Mouse (Mus musculus): ENCODE data around the gene Tns1. TPM values are rescaled to one million over a fixed set of nuclear protein-coding genes. Genes with fewer than 3 reads are reported as not detected.

Gene Tns1
- total RNA-seq, 2 experiments from 2014 or later: 193 to 196 TPM

GRCm38 (mm10) chr1:73931851-73932250 is 192.4 kb downstream of the Tns1 start:
- no peak for DNase-seq

GRCm38 (mm10) chr1:73930411-73931134 is 193.7 kb downstream of the Tns1 start:
- DNase-seq: no peak

GRCm38 (mm10) chr1:73929952-73930329 is 194.3 kb downstream of the Tns1 start:
- no peak for DNase-seq

- no peak for DNase-seq
Observed at GRCm38 (mm10) chr1:73929211-73929951, 194.9 kb downstream of the Tns1 start.

GRCm38 (mm10) chr1:73928385-73928784 is 195.9 kb downstream of the Tns1 start:
- DNase-seq: no peak

GRCm38 (mm10) chr1:73927819-73928218 is 196.4 kb downstream of the Tns1 start:
- no peak for DNase-seq

GRCm38 (mm10) chr1:73926279-73926678 is 198.0 kb downstream of the Tns1 start:
- DNase-seq: no peak

- DNase-seq: no peak
Observed at GRCm38 (mm10) chr1:73924871-73925610, 199.2 kb downstream of the Tns1 start.

- no peak for DNase-seq
Observed at GRCm38 (mm10) chr1:73924210-73924609, 200.0 kb downstream of the Tns1 start.

- DNase-seq: no peak
Observed at GRCm38 (mm10) chr1:73923185-73923584, 201.1 kb downstream of the Tns1 start.

GRCm38 (mm10) chr1:73920701-73921100 is 203.5 kb downstream of the Tns1 start:
- peak; percentile 3 for DNase-seq

GRCm38 (mm10) chr1:73919909-73920308 is 204.3 kb downstream of the Tns1 start:
- no peak for DNase-seq

- peak; percentile 2 for DNase-seq
Observed at GRCm38 (mm10) chr1:73918001-73918400, 206.2 kb downstream of the Tns1 start.

- peak; percentile 2 for DNase-seq
Observed at GRCm38 (mm10) chr1:73916298-73916697, 208.0 kb downstream of the Tns1 start.

GRCm38 (mm10) chr1:73915218-73916070 is 208.8 kb downstream of the Tns1 start:
- peak; percentile 8 for DNase-seq

- no peak for DNase-seq
Observed at GRCm38 (mm10) chr1:73914076-73914475, 210.2 kb downstream of the Tns1 start.

GRCm38 (mm10) chr1:73913071-73914005 is 210.9 kb downstream of the Tns1 start:
- DNase-seq: peak; percentile 15

- DNase-seq: peak; percentile 7
Observed at GRCm38 (mm10) chr1:73912466-73912865, 211.8 kb downstream of the Tns1 start.

- peak; percentile 4 for DNase-seq
Observed at GRCm38 (mm10) chr1:73911981-73912380, 212.3 kb downstream of the Tns1 start.

- no peak for DNase-seq
Observed at GRCm38 (mm10) chr1:73910701-73911100, 213.5 kb downstream of the Tns1 start.

- DNase-seq: no peak
Observed at GRCm38 (mm10) chr1:73910111-73910510, 214.1 kb downstream of the Tns1 start.

Data from gastrocnemius, postnatal 10 days (tissue).